Mouse (Mus musculus): Measurements from ENCODE around the gene Antxr1. TPM values are rescaled to one million over a fixed set of nuclear protein-coding genes. Genes with fewer than 3 reads are reported as not detected.

The Antxr1 gene
- polyA plus RNA-seq (2015; fragmentation: Nextera tagmentation; extraction: Ambion mirVana), result 8.1 and 8.4 TPM in 2 replicates

GRCm38 (mm10) chr6:87335091-87335934, at the start of gene Antxr1:
TSS of gene Antxr1 (minus strand) at chr6:87335821.

GRCm38 (mm10) chr6:87373057-87373456, 37.4 kb upstream of the Antxr1 start, which contains the start of gene Gkn2:
TSS of gene Gkn2 (plus strand) at chr6:87373357.

GRCm38 (mm10) chr6:87350829-87351228, 15.2 kb upstream of the Antxr1 start, which contains the start of gene Gkn1:
TSS of gene Gkn1 (minus strand) at chr6:87350942.

GRCm38 (mm10) chr6:87104123-87104796, 231.4 kb downstream of the Antxr1 start, which contains the start of gene D6Ertd527e:
TSS of gene D6Ertd527e (plus strand) at chr6:87104746.

Other genes with a start within 250 kb of the Antxr1 start
- gene D6Ertd527e, start 231.1 kb downstream of the Antxr1 start, polyA plus RNA-seq (2015; fragmentation: Nextera tagmentation; extraction: Ambion mirVana), result 0.18 and 0.23 TPM in 2 replicates
- 0.15 TPM in 1 of 2 replicates, not detected in the other for gene Gkn1, start 15.1 kb upstream of the Antxr1 start, polyA plus RNA-seq (2015; fragmentation: Nextera tagmentation; extraction: Ambion mirVana)
- not detected in 2 replicates for gene Gkn2, start 37.5 kb upstream of the Antxr1 start, polyA plus RNA-seq (2015; fragmentation: Nextera tagmentation; extraction: Ambion mirVana)
- gene Gkn3, start 53.1 kb upstream of the Antxr1 start, polyA plus RNA-seq (2015; fragmentation: Nextera tagmentation; extraction: Ambion mirVana), result 0.73 and 0.81 TPM in 2 replicates
- not detected in 2 replicates for gene Bmp10, start 93.2 kb upstream of the Antxr1 start, polyA plus RNA-seq (2015; fragmentation: Nextera tagmentation; extraction: Ambion mirVana)
- gene Arhgap25, start 197.4 kb upstream of the Antxr1 start, polyA plus RNA-seq (2015; fragmentation: Nextera tagmentation; extraction: Ambion mirVana), result 3.0 and 4.1 TPM in 2 replicates